Mouse (Mus musculus): ENCODE data around the gene Fign.
A peak's percentile ranks its signal among the peaks of the same experiment; 100 is the strongest.

The Fign gene

DNA sequence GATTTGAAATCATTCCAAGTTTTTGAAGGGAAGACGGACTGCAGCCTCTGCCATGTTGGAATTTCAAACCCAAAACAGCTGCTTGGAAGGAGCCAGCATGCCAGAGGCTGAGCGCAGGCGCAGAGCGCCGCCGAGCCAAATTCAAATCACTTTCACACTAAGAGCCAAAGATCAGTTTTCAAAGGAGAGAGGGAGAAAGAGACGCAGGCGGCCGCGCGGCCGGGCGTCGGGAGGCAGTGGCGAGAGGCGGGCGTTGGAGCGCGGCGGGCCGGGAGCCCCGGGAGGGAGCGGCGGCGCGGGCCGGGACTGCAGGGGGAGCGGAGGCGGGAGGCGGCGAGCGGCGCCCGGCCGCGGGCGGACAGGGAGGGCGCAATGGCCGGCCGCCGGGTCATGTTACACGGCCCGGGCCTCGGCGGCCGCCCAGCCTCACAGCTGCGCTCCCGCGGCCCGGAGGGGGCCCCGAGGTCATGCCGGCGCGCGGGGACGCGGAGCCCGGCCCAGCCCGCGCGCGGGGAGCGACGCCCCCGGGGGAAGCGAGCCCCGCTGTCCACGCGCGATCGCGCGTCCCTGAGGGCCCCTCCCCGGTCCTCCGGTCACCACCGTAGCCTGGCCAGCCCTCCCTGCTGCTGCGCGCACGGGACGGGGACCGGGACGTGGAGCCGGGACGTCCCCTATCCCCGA lies at the start of gene Fign:
Gene Fign (minus strand): TSS at position 102 of the 681 bp plus-strand sequence.
- DNase-seq (ENCODE audit: low read depth, low spot score), result peak; percentile 82

GRCm38 (mm10) chr2:64133597-64133996 lies 35.8 kb upstream of the Fign start:
- no peak for DNase-seq (ENCODE audit: low read depth, low spot score)

DNA sequence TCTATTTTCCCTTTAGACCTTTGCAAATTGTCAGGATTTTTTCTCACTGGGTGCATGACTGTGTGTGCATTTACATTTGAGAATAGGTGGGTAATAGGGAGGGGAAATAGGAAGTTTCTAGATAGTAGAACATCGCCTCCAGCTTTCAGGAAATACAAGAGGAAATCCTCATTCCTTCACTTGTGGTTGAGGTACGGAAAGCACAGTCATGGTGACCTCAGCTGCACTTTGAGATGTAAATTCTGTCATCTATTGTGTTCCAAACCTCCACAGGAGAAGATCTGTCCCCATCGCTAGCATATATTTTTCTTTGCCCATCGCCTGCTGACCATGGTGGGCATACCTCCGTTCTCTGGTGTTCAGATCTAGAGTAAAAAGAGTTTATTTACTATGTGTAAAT lies 22.7 kb upstream of the Fign start:
- no peak for DNase-seq (ENCODE audit: low read depth, low spot score)

DNA sequence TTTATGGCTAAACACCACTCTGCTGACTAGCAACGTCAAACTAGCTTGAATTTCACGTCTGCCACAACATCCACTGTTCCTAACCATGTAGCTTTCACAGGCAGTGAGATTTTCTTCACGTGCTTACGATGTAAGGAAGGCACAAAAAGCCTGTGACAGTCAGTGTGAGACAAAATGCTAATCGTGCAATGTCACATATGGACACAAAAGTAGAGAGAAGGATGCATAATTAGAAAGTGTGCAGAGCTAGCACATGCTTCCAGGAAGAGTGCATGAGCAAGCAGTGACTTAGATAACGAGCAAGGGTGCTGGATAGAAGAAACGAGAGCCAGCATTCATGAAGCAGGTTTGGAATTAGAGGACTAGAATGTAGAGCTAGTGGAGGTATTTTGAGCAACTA lies 18.8 kb upstream of the Fign start:
- DNase-seq (ENCODE audit: low read depth, low spot score), result no peak

DNA sequence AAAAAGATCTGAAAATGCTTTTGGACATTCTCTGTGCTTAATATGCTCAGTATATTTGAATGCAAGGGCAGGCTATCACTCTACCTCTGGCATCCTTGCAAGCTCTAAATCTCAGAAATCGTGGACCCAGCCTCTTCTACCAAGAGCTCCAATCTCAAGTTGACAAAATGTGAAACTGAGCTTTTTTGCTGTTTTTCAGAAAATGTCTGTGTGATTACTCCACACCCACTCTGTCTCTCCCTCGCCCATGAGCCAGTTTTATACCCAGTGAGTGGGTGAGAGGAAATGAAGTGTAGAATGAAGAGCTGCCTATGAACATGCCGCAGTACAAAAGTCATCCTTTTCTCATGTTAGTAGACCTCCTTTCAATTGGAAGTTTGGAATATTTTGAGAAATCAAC lies 13.3 kb upstream of the Fign start:
- DNase-seq (ENCODE audit: low read depth, low spot score), result no peak

DNA sequence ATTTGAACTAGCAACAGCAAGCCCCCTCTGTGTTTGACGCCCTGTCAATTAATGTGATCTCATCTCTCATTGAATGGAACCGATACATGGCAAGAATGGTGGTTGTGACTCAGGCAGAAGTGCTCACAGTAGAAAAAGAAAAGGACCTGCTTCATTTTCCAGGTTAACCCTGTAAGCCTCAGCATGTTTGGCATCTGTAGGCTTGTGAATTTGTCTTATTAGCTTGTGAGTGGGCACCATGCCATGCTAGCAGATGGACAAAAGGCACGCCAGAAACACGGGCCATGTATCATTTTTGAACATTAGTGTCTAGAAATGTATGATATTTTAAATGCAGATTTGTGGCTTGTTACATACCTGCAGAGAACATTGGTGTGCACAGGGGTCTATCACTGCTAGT lies 12.0 kb upstream of the Fign start:
- DNase-seq (ENCODE audit: low read depth, low spot score), result no peak

DNA sequence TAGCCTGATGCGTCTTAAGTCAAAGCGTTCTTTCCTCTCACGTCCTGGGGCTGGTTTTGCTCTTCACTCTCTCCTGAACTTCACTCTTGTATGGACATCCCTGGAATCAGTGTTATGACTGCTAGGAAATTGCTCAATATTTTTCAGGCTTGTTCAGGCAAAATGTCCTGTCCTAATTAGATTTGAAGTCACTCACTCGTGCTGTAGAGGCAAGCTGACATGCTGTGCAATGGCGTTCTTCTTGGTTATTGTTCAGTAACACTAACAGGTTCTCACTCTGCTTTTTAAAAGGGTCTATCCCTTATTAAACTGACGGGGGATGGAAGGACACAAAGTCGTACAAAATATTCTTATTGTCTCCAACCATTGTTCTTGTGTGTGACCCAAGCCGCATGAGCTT lies 10.2 kb upstream of the Fign start:
- no peak for DNase-seq (ENCODE audit: low read depth, low spot score)

- peak; percentile 20 for DNase-seq (ENCODE audit: low read depth, low spot score)
Observed at GRCm38 (mm10) chr2:64098618-64099320, 931 bp upstream of the Fign start.

DNA sequence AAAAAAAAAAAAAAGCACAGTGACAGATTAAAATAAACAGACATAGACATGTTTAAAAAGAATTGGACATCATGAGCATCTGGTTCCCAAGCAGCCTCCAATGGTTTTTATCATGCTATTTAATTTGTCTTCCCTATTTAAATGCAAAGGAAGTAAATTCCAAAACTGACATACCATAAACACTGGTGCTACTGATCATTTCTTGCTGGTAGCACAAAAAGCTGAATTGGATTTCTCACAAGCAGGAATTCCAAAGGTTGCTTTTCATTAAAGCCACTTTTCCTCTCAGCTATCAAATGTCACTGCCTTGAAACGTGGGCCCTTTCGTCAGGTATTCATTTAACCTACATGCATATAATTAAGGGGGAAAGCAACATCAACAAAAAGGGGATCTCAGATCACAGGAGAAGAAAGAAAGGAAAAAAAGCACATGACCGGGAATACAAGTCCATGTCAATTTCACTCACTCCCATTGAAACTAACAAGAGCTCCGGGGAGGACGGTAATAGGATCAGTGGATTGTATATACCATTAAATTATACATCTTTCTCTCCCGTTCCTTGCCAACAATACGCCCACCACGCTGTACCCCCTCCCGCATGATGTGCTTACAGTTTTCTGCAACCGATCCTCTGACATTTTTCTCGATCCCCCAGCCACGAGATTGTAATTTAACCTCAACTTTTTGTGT lies 972 bp downstream of the Fign start:
- DNase-seq (ENCODE audit: low read depth, low spot score), result no peak

GRCm38 (mm10) chr2:64096176-64096575 lies 1.7 kb downstream of the Fign start:
- DNase-seq (ENCODE audit: low read depth, low spot score), result no peak

DNA sequence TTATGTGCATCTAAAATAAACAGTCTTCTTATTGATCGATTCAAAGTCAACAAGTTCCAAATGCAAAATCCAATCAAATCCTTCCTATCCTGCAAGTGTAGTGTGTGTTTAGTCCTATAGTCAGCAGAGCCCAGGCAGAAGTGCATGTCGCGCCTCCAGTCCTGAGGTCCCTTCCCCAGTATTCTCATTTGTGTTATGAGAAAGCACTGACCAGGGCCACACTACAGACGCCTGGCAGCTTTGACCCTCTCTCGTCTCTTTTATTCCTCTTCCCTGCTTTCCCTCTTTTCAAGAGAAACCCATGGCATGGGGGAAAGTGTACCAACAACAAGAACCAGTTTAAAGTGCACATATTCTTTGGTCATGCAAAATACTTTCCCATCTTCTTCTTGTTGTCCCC lies 2.3 kb downstream of the Fign start:
- DNase-seq (ENCODE audit: low read depth, low spot score), result no peak

DNA sequence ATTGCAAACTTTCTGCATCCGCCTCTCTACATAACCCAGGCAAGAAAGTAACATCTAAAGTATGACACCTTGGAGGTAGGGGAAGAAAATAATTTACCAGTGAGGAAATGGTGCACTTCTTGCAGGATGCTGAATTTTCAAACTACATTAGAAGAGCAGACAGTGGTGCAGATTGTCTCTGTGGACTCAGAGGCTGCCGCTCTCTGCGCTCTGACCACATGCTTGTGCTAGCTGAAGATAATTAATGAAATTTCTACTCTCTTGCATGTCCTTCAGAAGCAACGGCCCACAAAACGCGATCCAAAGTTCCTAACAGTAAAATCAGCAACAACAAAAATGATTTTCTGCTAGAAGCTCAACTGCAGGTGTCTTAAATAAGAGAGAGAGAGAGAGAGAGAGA lies 4.8 kb downstream of the Fign start:
- no peak for DNase-seq (ENCODE audit: low read depth, low spot score)

GRCm38 (mm10) chr2:64083853-64084427 lies 13.9 kb downstream of the Fign start:
- no peak for DNase-seq (ENCODE audit: low read depth, low spot score)

DNA sequence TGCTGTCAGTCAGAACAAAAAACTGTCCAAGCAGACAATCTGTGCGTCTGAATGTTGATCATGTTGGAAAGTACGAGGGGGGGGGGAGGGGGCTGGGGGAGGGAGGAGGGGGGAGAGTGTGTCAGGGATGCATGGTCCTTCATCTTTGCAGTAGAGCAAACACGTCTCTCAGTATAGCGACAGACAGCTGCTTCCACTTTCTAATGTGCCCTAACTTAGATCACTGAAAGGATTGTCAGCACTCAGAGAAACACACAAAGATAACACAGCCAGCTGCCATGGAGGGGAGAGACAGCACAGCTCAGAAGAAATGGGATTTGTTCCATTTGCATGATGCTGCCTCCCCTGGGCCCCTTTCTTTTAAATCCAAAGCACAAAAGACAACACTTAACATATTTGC lies 18.1 kb downstream of the Fign start:
- DNase-seq (ENCODE audit: low read depth, low spot score), result no peak

GRCm38 (mm10) chr2:64078551-64078950 lies 19.3 kb downstream of the Fign start:
- no peak for DNase-seq (ENCODE audit: low read depth, low spot score)

GRCm38 (mm10) chr2:64077846-64078245 lies 20.0 kb downstream of the Fign start:
- no peak for DNase-seq (ENCODE audit: low read depth, low spot score)

- no peak for DNase-seq (ENCODE audit: low read depth, low spot score)
Observed at GRCm38 (mm10) chr2:64075873-64076272, 22.0 kb downstream of the Fign start.

DNA sequence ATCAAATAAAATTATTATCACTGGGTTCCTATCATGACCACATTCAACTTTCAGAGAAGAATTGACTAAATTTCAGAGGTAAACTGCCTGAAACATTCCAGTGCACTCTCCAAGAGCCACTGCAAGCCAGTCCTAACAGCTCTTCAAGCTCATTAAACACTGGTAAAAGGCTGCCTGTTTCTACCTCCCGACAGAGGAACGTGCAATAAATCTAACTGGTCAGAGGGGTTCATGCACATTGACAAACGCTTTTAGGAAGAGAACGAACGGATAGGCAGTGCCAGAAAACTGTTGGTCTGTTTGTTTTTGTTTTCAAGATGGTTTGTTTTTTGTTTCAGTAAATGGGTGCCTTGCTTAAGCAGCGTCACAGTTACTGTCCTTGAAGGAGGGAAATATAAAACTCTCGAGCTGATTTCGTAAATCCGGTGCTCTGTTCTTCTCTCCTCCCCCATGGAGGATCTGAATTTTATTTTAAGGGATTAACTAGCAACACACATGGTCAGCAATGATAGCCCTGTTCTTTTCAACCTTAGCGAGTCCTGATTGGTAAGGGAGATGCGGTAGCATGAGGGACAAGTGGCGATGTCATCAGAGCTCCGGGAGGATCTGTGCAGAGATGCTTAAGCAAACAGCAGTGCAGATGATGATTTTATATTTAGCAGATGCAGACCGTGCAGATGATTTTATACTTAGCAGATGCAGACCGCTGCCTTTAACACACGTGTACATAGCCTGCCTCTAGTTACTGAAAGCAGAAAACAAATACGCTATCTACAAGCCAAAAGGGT lies 23.0 kb downstream of the Fign start:
- DNase-seq (ENCODE audit: low read depth, low spot score), result no peak

DNA sequence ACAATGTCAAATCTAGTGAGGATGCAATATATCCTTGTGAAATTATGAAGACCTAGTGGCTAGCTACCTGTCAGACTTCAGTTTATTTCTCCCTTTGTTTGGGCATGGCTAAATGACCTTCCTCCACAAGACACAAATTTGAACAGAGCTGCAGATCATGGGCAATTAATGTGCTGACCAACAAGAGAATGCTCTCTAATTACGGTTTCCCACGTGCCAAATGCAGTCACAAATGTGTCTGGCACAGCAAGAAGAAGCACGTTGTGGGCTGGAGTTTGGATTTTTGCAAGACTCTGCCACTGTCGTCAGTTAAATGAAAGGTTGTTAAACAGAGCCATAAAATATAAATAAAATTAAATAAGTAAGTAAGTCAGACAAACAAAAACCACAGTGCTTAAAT lies 25.7 kb downstream of the Fign start:
- no peak for DNase-seq (ENCODE audit: low read depth, low spot score)

GRCm38 (mm10) chr2:64069950-64070695 lies 27.7 kb downstream of the Fign start:
- DNase-seq (ENCODE audit: low read depth, low spot score), result no peak

DNA sequence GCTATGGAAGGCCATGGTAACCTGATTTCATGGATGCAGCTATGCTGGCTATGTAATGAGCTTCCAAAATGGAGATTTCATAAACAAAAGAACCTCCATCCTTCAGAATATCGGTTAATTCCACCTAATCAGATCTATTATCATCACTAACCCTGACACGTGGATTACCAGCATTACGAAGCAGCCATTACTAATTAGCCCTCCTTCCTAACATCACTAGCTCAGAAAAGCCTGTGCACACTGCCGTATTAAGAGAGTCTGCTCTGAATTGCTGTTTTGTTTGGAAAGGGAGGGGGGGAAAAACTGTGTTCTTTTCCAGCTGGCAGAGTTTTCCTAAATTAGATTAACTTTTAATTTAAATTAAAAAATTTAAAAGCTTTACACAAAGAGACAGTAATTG lies 32.3 kb downstream of the Fign start:
- no peak for DNase-seq (ENCODE audit: low read depth, low spot score)
